Mouse (Mus musculus): ENCODE measurements around the gene Ptpn22.

- TF ChIP-seq CTCF (IDR thresholded peaks at IDR 0.05; ENCODE audit: borderline replicate concordance, control insufficient read depth, extremely low read depth, insufficient read depth, low read length, poor library complexity) (no peak), POLR2A (IDR thresholded peaks at IDR 0.05; ENCODE audit: control insufficient read depth, extremely low read depth, insufficient read depth, low read length, poor library complexity) (no peak)
Measured at GRCm38 (mm10) chr3:103916839-103917237, 57.2 kb downstream of the Ptpn22 start.

All from thymus, adult 2 months (tissue).